Mouse (Mus musculus) B cell, adult 67 days (primary cell): ENCODE measurements around the gene Sva. TPM values are rescaled to one million over a fixed set of nuclear protein-coding genes. Genes with fewer than 3 reads are reported as not detected.

Experiments used
- total RNA-seq, 2 experiments: library from RNA; stranded (reverse); gene quantifications; 4 replicates each; pipeline ENCODE4 v1.2.4; 2023

Gene Sva
- total RNA-seq: not detected

GRCm38 (mm10) chr6:42038094-42038493 lies at the start of gene Sva:
Sva (plus strand) TSS chr6:42038394.

Other genes with a start within 250 kb of the Sva start
- gene Pip, start 190.9 kb upstream of the Sva start, total RNA-seq: not detected
- not detected for gene Sval2, start 185.4 kb upstream of the Sva start, total RNA-seq
- gene Sval1, start 86.8 kb upstream of the Sva start, total RNA-seq: not detected
- gene Sval3, start 70.3 kb upstream of the Sva start, total RNA-seq: not detected
- not detected for gene Tas2r139, start 102.5 kb downstream of the Sva start, total RNA-seq
- not detected for gene Tas2r144, start 176.9 kb downstream of the Sva start, total RNA-seq
- 1 to 10 TPM; 4.4 to 5.6 TPM for gene Gstk1, start 207.5 kb downstream of the Sva start, total RNA-seq
- not detected for gene Tmem139, start 223.6 kb downstream of the Sva start, total RNA-seq
- gene Casp2, start 226.6 kb downstream of the Sva start, total RNA-seq: 100 to 1,000 TPM; 113 to 126 TPM
- gene Clcn1, start 248.3 kb downstream of the Sva start, total RNA-seq: 1 to 10 TPM; 1.5 to 2.1 TPM